Mouse (Mus musculus): ENCODE measurements around the gene Lrrc51. TPM values are rescaled to one million over a fixed set of nuclear protein-coding genes. Genes with fewer than 3 reads are reported as not detected.
A peak's percentile ranks its signal among the peaks of the same experiment; 100 is the strongest.

Gene Lrrc51
- 11.6 and 13.4 TPM in 2 replicates for polyA plus RNA-seq (2015; fragmentation: Nextera tagmentation; extraction: Ambion mirVana)

GRCm38 (mm10) chr7:101933751-101934240 lies at the start of gene Lrrc51, which contains the start of gene Numa1:
Lrrc51 (minus strand) TSS chr7:101933895.
Numa1 (plus strand) TSS chr7:101934111.
- Histone ChIP-seq H3K4me2 (ENCODE audit: low read length) (peak within 1 kb of the TSS; percentile 84), H3K27ac (ENCODE audit: low read length) (peak within 1 kb of the TSS; percentile 74), H3K9me3 (replicated peaks; ENCODE audit: control insufficient read depth, low read length, poor library complexity, severe bottlenecking) (no peaks in the 10 kb centered on the region), H3K36me3 (ENCODE audit: control insufficient read depth, insufficient read depth, low read length) (no peaks in the 10 kb centered on the region), H3K27me3 (ENCODE audit: control insufficient read depth, insufficient read depth, low read depth, low read length) (no peaks in the 10 kb centered on the region), H3K9ac (ENCODE audit: low read depth, low read length) (peak within 1 kb of the TSS; percentile 77), H3K4me3 (ENCODE audit: low read depth, low read length) (peak within 1 kb of the TSS; percentile 91), H3K4me1 (ENCODE audit: control insufficient read depth, insufficient read depth, low read length) (peaks cover 22% of the 10 kb centered on the region)
- under 1% methylated on average over 40 of the region's 40 CpGs for WGBS
- ATAC-seq: peak; percentile 99

- Histone ChIP-seq H3K9ac (ENCODE audit: low read depth, low read length) (no peak overlapping the region), H3K9me3 (replicated peaks; ENCODE audit: control insufficient read depth, low read length, poor library complexity, severe bottlenecking) (no peaks in the 10 kb centered on the region), H3K27me3 (ENCODE audit: control insufficient read depth, insufficient read depth, low read depth, low read length) (no peaks in the 10 kb centered on the region), H3K4me3 (ENCODE audit: low read depth, low read length) (no peak overlapping the region), H3K36me3 (ENCODE audit: control insufficient read depth, insufficient read depth, low read length) (peaks cover 1% of the 10 kb centered on the region; the same call in 1 of the 2 replicates), H3K27ac (ENCODE audit: low read length) (no peak overlapping the region), H3K4me1 (ENCODE audit: control insufficient read depth, insufficient read depth, low read length) (no peaks in the 10 kb centered on the region), H3K4me2 (ENCODE audit: low read length) (no peak overlapping the region)
- WGBS: 100% methylated on average over 1 of the region's 1 CpGs
- no peak for ATAC-seq
Observed at GRCm38 (mm10) chr7:101982735-101983134, 49.0 kb upstream of the Lrrc51 start.

GRCm38 (mm10) chr7:101974505-101974904 lies 40.8 kb upstream of the Lrrc51 start:
- ATAC-seq: no peak
- H3K27ac ChIP-seq (ENCODE audit: low read length): no peak overlapping the region

GRCm38 (mm10) chr7:101973730-101974129 lies 40.0 kb upstream of the Lrrc51 start:
- no peak for ATAC-seq

More at GRCm38 (mm10) chr7:101974505-101974904, 40.8 kb upstream of the Lrrc51 start:
- no peaks in the 10 kb centered on the region for H3K9me3 ChIP-seq (replicated peaks; ENCODE audit: control insufficient read depth, low read length, poor library complexity, severe bottlenecking)
- H3K36me3 ChIP-seq (ENCODE audit: control insufficient read depth, insufficient read depth, low read length): no peaks in the 10 kb centered on the region
- no peak overlapping the region for H3K4me3 ChIP-seq (ENCODE audit: low read depth, low read length)
- no peak overlapping the region for H3K9ac ChIP-seq (ENCODE audit: low read depth, low read length)
- no peaks in the 10 kb centered on the region for H3K27me3 ChIP-seq (ENCODE audit: control insufficient read depth, insufficient read depth, low read depth, low read length)
- H3K4me1 ChIP-seq (ENCODE audit: control insufficient read depth, insufficient read depth, low read length): peaks cover 23% of the 10 kb centered on the region
- 85% methylated on average over 2 of the region's 2 CpGs for WGBS
- no peak overlapping the region for H3K4me2 ChIP-seq (ENCODE audit: low read length)

GRCm38 (mm10) chr7:101971721-101972120 lies 38.0 kb upstream of the Lrrc51 start:
- H3K27ac ChIP-seq (ENCODE audit: low read length): peak overlapping the region; percentile 100
- no peaks in the 10 kb centered on the region for H3K36me3 ChIP-seq (ENCODE audit: control insufficient read depth, insufficient read depth, low read length)
- peak overlapping the region; percentile 59 for H3K4me2 ChIP-seq (ENCODE audit: low read length)
- H3K4me1 ChIP-seq (ENCODE audit: control insufficient read depth, insufficient read depth, low read length): peaks cover 36% of the 10 kb centered on the region
- peak overlapping the region; percentile 94 for H3K9ac ChIP-seq (ENCODE audit: low read depth, low read length)
- no peaks in the 10 kb centered on the region for H3K27me3 ChIP-seq (ENCODE audit: control insufficient read depth, insufficient read depth, low read depth, low read length)
- no peaks in the 10 kb centered on the region for H3K9me3 ChIP-seq (replicated peaks; ENCODE audit: control insufficient read depth, low read length, poor library complexity, severe bottlenecking)
- ATAC-seq: no peak
- peak overlapping the region; percentile 71 for H3K4me3 ChIP-seq (ENCODE audit: low read depth, low read length)
- WGBS: 60% methylated on average over 2 of the region's 2 CpGs

More at GRCm38 (mm10) chr7:101973730-101974129, 40.0 kb upstream of the Lrrc51 start:
- H3K27me3 ChIP-seq (ENCODE audit: control insufficient read depth, insufficient read depth, low read depth, low read length): no peaks in the 10 kb centered on the region
- H3K9me3 ChIP-seq (replicated peaks; ENCODE audit: control insufficient read depth, low read length, poor library complexity, severe bottlenecking): no peaks in the 10 kb centered on the region
- no peak overlapping the region for H3K27ac ChIP-seq (ENCODE audit: low read length)
- H3K4me1 ChIP-seq (ENCODE audit: control insufficient read depth, insufficient read depth, low read length): peaks cover 28% of the 10 kb centered on the region
- H3K4me2 ChIP-seq (ENCODE audit: low read length): no peak overlapping the region
- WGBS: 91% methylated on average over 3 of the region's 3 CpGs
- H3K9ac ChIP-seq (ENCODE audit: low read depth, low read length): no peak overlapping the region
- H3K4me3 ChIP-seq (ENCODE audit: low read depth, low read length): no peak overlapping the region
- no peaks in the 10 kb centered on the region for H3K36me3 ChIP-seq (ENCODE audit: control insufficient read depth, insufficient read depth, low read length)

- peak; percentile 73 for ATAC-seq
- H3K4me3 ChIP-seq (ENCODE audit: low read depth, low read length): peak overlapping the region; percentile 71
- H3K27ac ChIP-seq (ENCODE audit: low read length): peak overlapping the region; percentile 100
- WGBS: 3% methylated on average over 19 of the region's 19 CpGs
- H3K4me1 ChIP-seq (ENCODE audit: control insufficient read depth, insufficient read depth, low read length): peaks cover 36% of the 10 kb centered on the region
- no peaks in the 10 kb centered on the region for H3K9me3 ChIP-seq (replicated peaks; ENCODE audit: control insufficient read depth, low read length, poor library complexity, severe bottlenecking)
- H3K36me3 ChIP-seq (ENCODE audit: control insufficient read depth, insufficient read depth, low read length): no peaks in the 10 kb centered on the region
- H3K27me3 ChIP-seq (ENCODE audit: control insufficient read depth, insufficient read depth, low read depth, low read length): no peaks in the 10 kb centered on the region
- H3K4me2 ChIP-seq (ENCODE audit: low read length): peak overlapping the region; percentile 59
- H3K9ac ChIP-seq (ENCODE audit: low read depth, low read length): peak overlapping the region; percentile 94
Observed at GRCm38 (mm10) chr7:101970821-101971461, 37.2 kb upstream of the Lrrc51 start.

GRCm38 (mm10) chr7:101970429-101970775 lies 36.7 kb upstream of the Lrrc51 start:
- no peaks in the 10 kb centered on the region for H3K36me3 ChIP-seq (ENCODE audit: control insufficient read depth, insufficient read depth, low read length)
- H3K27ac ChIP-seq (ENCODE audit: low read length): peak overlapping the region; percentile 100
- WGBS: 0% methylated on average over 13 of the region's 17 CpGs
- peak overlapping the region; percentile 59 for H3K4me2 ChIP-seq (ENCODE audit: low read length)
- peak overlapping the region; percentile 71 for H3K4me3 ChIP-seq (ENCODE audit: low read depth, low read length)
- H3K9ac ChIP-seq (ENCODE audit: low read depth, low read length): peak overlapping the region; percentile 94
- peaks cover 36% of the 10 kb centered on the region for H3K4me1 ChIP-seq (ENCODE audit: control insufficient read depth, insufficient read depth, low read length)
- no peaks in the 10 kb centered on the region for H3K9me3 ChIP-seq (replicated peaks; ENCODE audit: control insufficient read depth, low read length, poor library complexity, severe bottlenecking)
- ATAC-seq: peak; percentile 81
- no peaks in the 10 kb centered on the region for H3K27me3 ChIP-seq (ENCODE audit: control insufficient read depth, insufficient read depth, low read depth, low read length)

- WGBS: 0% methylated on average over 42 of the region's 53 CpGs
Observed at GRCm38 (mm10) chr7:101969694-101970428, 36.2 kb upstream of the Lrrc51 start.

GRCm38 (mm10) chr7:101968751-101969150 lies 35.1 kb upstream of the Lrrc51 start:
- H3K27ac ChIP-seq (ENCODE audit: low read length): peak overlapping the region; percentile 100
- peak overlapping the region; percentile 59 for H3K4me2 ChIP-seq (ENCODE audit: low read length)
- no peak for ATAC-seq
- no peak overlapping the region for H3K4me3 ChIP-seq (ENCODE audit: low read depth, low read length)
- 68% methylated on average over 2 of the region's 2 CpGs for WGBS
- no peaks in the 10 kb centered on the region for H3K27me3 ChIP-seq (ENCODE audit: control insufficient read depth, insufficient read depth, low read depth, low read length)
- H3K9me3 ChIP-seq (replicated peaks; ENCODE audit: control insufficient read depth, low read length, poor library complexity, severe bottlenecking): no peaks in the 10 kb centered on the region
- H3K36me3 ChIP-seq (ENCODE audit: control insufficient read depth, insufficient read depth, low read length): no peaks in the 10 kb centered on the region
- H3K9ac ChIP-seq (ENCODE audit: low read depth, low read length): 0 out of 2 replicates have a peak overlapping the region, but pooled peaks have one; percentile 46
- peaks cover 32% of the 10 kb centered on the region for H3K4me1 ChIP-seq (ENCODE audit: control insufficient read depth, insufficient read depth, low read length)

More at GRCm38 (mm10) chr7:101969694-101970428, 36.2 kb upstream of the Lrrc51 start:
- ATAC-seq: peak; percentile 93
- Histone ChIP-seq H3K27me3 (ENCODE audit: control insufficient read depth, insufficient read depth, low read depth, low read length) (no peaks in the 10 kb centered on the region), H3K4me3 (ENCODE audit: low read depth, low read length) (peak overlapping the region; percentile 71), H3K4me1 (ENCODE audit: control insufficient read depth, insufficient read depth, low read length) (peaks cover 36% of the 10 kb centered on the region), H3K36me3 (ENCODE audit: control insufficient read depth, insufficient read depth, low read length) (no peaks in the 10 kb centered on the region), H3K9ac (ENCODE audit: low read depth, low read length) (peak overlapping the region; percentile 94), H3K27ac (ENCODE audit: low read length) (peak overlapping the region; percentile 100), H3K4me2 (ENCODE audit: low read length) (peak overlapping the region; percentile 59), H3K9me3 (replicated peaks; ENCODE audit: control insufficient read depth, low read length, poor library complexity, severe bottlenecking) (no peaks in the 10 kb centered on the region)

Measured in midbrain, embryonic 16.5 days (tissue).